Mouse (Mus musculus) kidney, postnatal 0 days (tissue): ENCODE measurements around the gene Serac1. TPM values are rescaled to one million over a fixed set of nuclear protein-coding genes. Genes with fewer than 3 reads are reported as not detected.

Experiments used
- ATAC-seq: fragments of 200-750 bp; cut with Nextera tagmentation; replicated peaks from 2 replicates; pipeline ENCODE4 v1.8.0; 2017; ENCODE audit warnings: low read depth, moderate number of reproducible peaks, moderate TSS enrichment, moderate library complexity; ENCODE audit not compliant: low FRiP score
- DNase-seq: peaks from one replicate; pipeline ENCODE4 v3.0.0-alpha.2; 2016; ENCODE audit warnings: low spot score
- H3K27ac ChIP-seq: fragments of 300-500 bp; sonication (generic); 2 replicates; pipeline ENCODE4 v1.5.1; 2014; ENCODE audit warnings: mild to moderate bottlenecking
- H3K27me3 ChIP-seq: fragments of 300-500 bp; sonication (generic); 2 replicates; pipeline ENCODE4 v1.6.1; 2014; ENCODE audit warnings: low read length, mixed read lengths; ENCODE audit not compliant: insufficient read depth
- H3K36me3 ChIP-seq: fragments of 300-500 bp; sonication (generic); 2 replicates; pipeline ENCODE4 v1.6.1; 2014; ENCODE audit warnings: low read length, mixed read lengths; ENCODE audit not compliant: insufficient read depth
- H3K4me1 ChIP-seq: fragments of 300-500 bp; sonication (generic); replicated peaks from 2 replicates; pipeline ENCODE4 v1.6.1; 2014; ENCODE audit warnings: antibody characterized with exemption, low read length, mixed read lengths; ENCODE audit not compliant: insufficient read depth
- H3K4me2 ChIP-seq: fragments of 300-500 bp; sonication (generic); 2 replicates; pipeline ENCODE4 v1.6.1; 2014; ENCODE audit warnings: mild to moderate bottlenecking, low read length, moderate library complexity, mixed read lengths
- H3K4me3 ChIP-seq: fragments of 300-500 bp; sonication (generic); replicated peaks from 2 replicates; pipeline ENCODE4 v1.5.1; 2014; ENCODE audit warnings: low read depth, low read length
- H3K9ac ChIP-seq: fragments of 300-500 bp; sonication (generic); 2 replicates; pipeline ENCODE4 v1.6.1; 2014; ENCODE audit warnings: low read depth, low read length
- H3K9me3 ChIP-seq: fragments of 300-500 bp; sonication (generic); replicated peaks from 2 replicates; pipeline ENCODE4 v1.6.1; 2016; ENCODE audit warnings: low read length, inconsistent platforms, mixed read lengths
- CTCF ChIP-seq: IDR thresholded peaks from 2 replicates; pipeline ENCODE4 v1.5.1; 2016; ENCODE audit warnings: antibody characterized with exemption, low read depth, mild to moderate bottlenecking, moderate library complexity
- WGBS: fragments of 180-500 bp; shearing (Covaris S2); extraction: QIAGEN DNeasy Blood & Tissue Kit; methylation state at CpG from one replicate; pipeline ENCODE4 v1.1.7; 2014; 5-methylcytosine and 5-hydroxymethylcytosine counted together
- polyA plus RNA-seq: library from polyadenylated mRNA; unstranded; fragments of >200 nt; fragmentation: Nextera tagmentation; extraction: Ambion mirVana; gene quantifications from 2 replicates; pipeline ENCODE4 v1.2.1, GENCODE M21; 2015

Serac1 gene
- polyA plus RNA-seq, 1 experiment from 2014 or later = 2.2 TPM

- Histone ChIP-seq H3K9ac (no peak overlapping the region), H3K27me3 (no peaks in the 10 kb centered on the region), H3K9me3 (no peaks in the 10 kb centered on the region), H3K4me3 (no peak overlapping the region), H3K4me1 (0 out of 2 replicates have a peak, but pooled peaks cover 2% of the 10 kb centered on the region), H3K4me2 (no peak overlapping the region), H3K27ac (no peak overlapping the region), H3K36me3 (peaks cover under 1% of the 10 kb centered on the region; the same call in 1 of the 2 replicates)
- DNase-seq = peak; percentile 40
- 75% methylated on average over 4 of the region's 4 CpGs for WGBS
- no peak for ATAC-seq
- TF ChIP-seq CTCF = no peak
These were observed 37.7 kb upstream of the Serac1 start for GRCm38 (mm10) chr17:6117148-6117725.

- Histone ChIP-seq H3K27ac (no peak overlapping the region), H3K27me3 (no peaks in the 10 kb centered on the region), H3K4me1 (0 out of 2 replicates have a peak, but pooled peaks cover 2% of the 10 kb centered on the region), H3K9me3 (no peaks in the 10 kb centered on the region), H3K36me3 (no peaks in the 10 kb centered on the region), H3K4me3 (no peak overlapping the region), H3K4me2 (no peak overlapping the region), H3K9ac (no peak overlapping the region)
- no peak for DNase-seq
- WGBS = 89% methylated on average over 9 of the region's 9 CpGs
- no peak for ATAC-seq
- TF ChIP-seq CTCF = no peak
These were observed 35.5 kb upstream of the Serac1 start for GRCm38 (mm10) chr17:6115085-6115484.

GRCm38 (mm10) chr17:6113653-6114052 lies 34.1 kb upstream of the Serac1 start:
- Histone ChIP-seq H3K36me3 (no peaks in the 10 kb centered on the region), H3K9me3 (no peaks in the 10 kb centered on the region), H3K4me2 (no peak overlapping the region), H3K9ac (no peak overlapping the region), H3K27me3 (no peaks in the 10 kb centered on the region), H3K4me3 (no peak overlapping the region), H3K4me1 (0 out of 2 replicates have a peak, but pooled peaks cover 3% of the 10 kb centered on the region), H3K27ac (no peak overlapping the region)
- ATAC-seq (no peak), DNase-seq (no peak)
- TF ChIP-seq CTCF = no peak
- 84% methylated on average over 6 of the region's 6 CpGs for WGBS

GRCm38 (mm10) chr17:6110956-6111355 lies 31.4 kb upstream of the Serac1 start:
- H3K27me3 ChIP-seq = no peaks in the 10 kb centered on the region
- H3K4me1 ChIP-seq = 0 out of 2 replicates have a peak, but pooled peaks cover 7% of the 10 kb centered on the region
- H3K27ac ChIP-seq = no peak overlapping the region
- H3K36me3 ChIP-seq = no peaks in the 10 kb centered on the region
- DNase-seq (no peak), ATAC-seq (no peak)
- TF ChIP-seq CTCF = peak; percentile 49; the same call in 1 of the 2 replicates
- H3K4me3 ChIP-seq = no peak overlapping the region
- H3K4me2 ChIP-seq = no peak overlapping the region
- WGBS = 78% methylated on average over 3 of the region's 3 CpGs
- no peak overlapping the region for H3K9ac ChIP-seq
- no peaks in the 10 kb centered on the region for H3K9me3 ChIP-seq

GRCm38 (mm10) chr17:6108175-6108574 lies 28.6 kb upstream of the Serac1 start:
- Histone ChIP-seq H3K4me1 (0 out of 2 replicates have a peak, but pooled peaks cover 7% of the 10 kb centered on the region), H3K27ac (no peak overlapping the region), H3K27me3 (no peaks in the 10 kb centered on the region), H3K9ac (0 out of 2 replicates have a peak overlapping the region, but pooled peaks have one; percentile 4), H3K36me3 (no peaks in the 10 kb centered on the region), H3K4me2 (peak overlapping the region; percentile 87), H3K9me3 (no peaks in the 10 kb centered on the region), H3K4me3 (peak overlapping the region; percentile 62)
- WGBS = 35% methylated on average over 7 of the region's 7 CpGs
- DNase-seq = peak; percentile 17
- no peak for ATAC-seq
- TF ChIP-seq CTCF = no peak

- H3K4me1 ChIP-seq = 0 out of 2 replicates have a peak, but pooled peaks cover 7% of the 10 kb centered on the region
- peak; percentile 61 for DNase-seq
These were observed 27.6 kb upstream of the Serac1 start for GRCm38 (mm10) chr17:6107015-6107601.

More at GRCm38 (mm10) chr17:6107015-6107601, 27.6 kb upstream of the Serac1 start:
- Histone ChIP-seq H3K27me3 (no peaks in the 10 kb centered on the region), H3K27ac (peak overlapping the region; percentile 86), H3K9ac (peak overlapping the region; percentile 88), H3K36me3 (no peaks in the 10 kb centered on the region), H3K4me3 (peak overlapping the region; percentile 62), H3K9me3 (no peaks in the 10 kb centered on the region), H3K4me2 (peak overlapping the region; percentile 87)
- ATAC-seq = peak; percentile 18; the same call in 1 of the 2 replicates
- TF ChIP-seq CTCF = no peak
- 1% methylated on average over 37 of the region's 50 CpGs for WGBS
